Mouse (Mus musculus) ovary, postnatal 14 days (tissue): ENCODE measurements at regions not wholly inside any gene's neighbourhood (a gene's known extent, or its start where the extent isn't known, plus 50 kb on each side); places are given as distances from the start of the nearest gene placed in this dataset.

ENCODE experiments used
- DNase-seq: peaks from one replicate; pipeline ENCODE4 v3.0.0; 2022; ENCODE audit warnings: low spot score

DNA sequence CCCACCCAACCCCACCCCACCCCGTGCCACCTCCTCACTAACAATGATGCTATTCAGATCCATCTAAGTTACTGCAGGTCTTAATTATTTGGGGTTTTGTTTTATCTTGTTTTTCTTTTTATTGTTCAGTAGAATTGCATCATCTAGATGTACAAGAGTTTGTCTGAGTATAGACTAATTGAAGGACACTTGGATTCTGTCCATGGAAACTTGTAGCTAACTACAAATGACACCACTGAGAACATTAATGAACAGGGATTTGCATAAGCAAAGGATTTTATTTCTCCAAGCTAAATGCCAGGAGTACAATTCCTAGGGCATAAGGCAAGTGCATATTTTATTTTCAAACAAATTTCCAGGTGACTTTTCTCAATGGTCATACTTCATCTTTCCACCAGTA lies 318.4 kb upstream of the Slc7a11 start:
- no peak for DNase-seq

DNA sequence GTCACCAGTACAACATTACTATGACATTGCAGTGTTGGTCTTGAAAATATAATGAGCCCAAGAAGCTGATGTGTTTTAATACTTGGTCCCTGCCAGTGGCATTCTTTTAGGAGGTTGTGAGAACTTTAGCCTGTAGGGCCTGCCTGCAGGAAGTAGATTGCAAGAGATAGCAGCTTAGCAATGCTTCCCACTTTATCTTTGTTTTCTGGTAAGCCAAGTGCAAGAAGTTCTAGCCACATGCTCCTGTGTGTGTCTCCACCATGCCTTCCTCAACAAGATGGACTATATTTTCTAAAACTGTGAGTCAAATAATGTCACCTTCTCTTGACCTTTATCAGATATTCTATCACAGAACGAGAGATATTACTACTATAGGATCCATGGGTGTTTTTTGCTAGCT lies 314.7 kb upstream of the Slc7a11 start:
- DNase-seq: no peak

GRCm38 (mm10) chr3:50737173-50737572 lies 293.8 kb upstream of the Slc7a11 start:
- no peak for DNase-seq

DNA sequence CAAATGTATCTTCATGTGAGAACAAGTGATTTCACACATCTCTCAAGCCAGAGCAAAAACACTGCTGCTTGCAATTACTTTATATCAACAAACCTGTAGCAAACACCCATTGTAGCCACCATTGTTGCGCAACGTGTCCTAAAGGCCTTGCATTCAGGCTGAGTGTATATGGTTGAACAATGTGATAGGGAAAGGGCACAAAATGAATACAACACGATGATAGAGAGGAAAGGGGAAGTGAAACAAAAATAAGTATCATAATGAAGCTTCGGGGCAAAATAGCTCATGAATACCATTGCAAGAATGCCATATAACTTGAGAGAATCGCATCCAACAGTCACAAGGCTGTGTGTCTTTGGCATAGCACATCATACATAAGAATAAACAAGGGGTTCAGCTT lies 275.6 kb upstream of the Slc7a11 start:
- DNase-seq: no peak

- no peak for DNase-seq
Observed at GRCm38 (mm10) chr3:50713463-50713862, 270.0 kb upstream of the Slc7a11 start.

DNA sequence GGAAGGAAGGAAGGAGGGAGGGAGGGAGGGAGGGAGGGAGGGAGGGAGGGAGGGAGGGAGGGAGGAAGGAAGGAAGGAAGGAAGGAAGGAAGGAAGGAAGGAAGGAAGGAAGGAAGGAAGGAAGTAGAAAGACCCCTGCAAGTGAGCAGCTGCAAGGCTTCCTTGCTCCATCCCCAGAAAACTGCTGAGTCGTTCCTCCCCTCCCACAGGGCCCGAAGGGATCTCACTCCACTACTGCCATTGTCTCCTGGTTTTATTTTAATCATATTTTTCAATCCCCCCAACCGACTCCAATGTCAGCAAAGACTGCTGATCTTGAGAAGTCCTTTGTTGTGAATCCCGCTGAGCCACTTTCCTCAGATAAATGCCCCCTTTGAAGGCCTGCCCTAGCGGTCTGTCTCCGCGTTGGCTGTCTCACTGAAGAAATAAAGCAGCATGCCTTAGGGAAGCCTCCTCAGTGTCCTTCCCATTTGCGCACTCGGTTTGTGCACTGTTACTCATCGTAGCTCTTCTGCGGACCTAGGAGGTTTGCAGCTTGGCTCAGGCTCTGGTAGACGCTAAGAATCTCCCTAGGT lies 266.1 kb upstream of the Slc7a11 start:
- DNase-seq: no peak

- DNase-seq: no peak
Observed at GRCm38 (mm10) chr3:50706707-50707106, 263.3 kb upstream of the Slc7a11 start.

DNA sequence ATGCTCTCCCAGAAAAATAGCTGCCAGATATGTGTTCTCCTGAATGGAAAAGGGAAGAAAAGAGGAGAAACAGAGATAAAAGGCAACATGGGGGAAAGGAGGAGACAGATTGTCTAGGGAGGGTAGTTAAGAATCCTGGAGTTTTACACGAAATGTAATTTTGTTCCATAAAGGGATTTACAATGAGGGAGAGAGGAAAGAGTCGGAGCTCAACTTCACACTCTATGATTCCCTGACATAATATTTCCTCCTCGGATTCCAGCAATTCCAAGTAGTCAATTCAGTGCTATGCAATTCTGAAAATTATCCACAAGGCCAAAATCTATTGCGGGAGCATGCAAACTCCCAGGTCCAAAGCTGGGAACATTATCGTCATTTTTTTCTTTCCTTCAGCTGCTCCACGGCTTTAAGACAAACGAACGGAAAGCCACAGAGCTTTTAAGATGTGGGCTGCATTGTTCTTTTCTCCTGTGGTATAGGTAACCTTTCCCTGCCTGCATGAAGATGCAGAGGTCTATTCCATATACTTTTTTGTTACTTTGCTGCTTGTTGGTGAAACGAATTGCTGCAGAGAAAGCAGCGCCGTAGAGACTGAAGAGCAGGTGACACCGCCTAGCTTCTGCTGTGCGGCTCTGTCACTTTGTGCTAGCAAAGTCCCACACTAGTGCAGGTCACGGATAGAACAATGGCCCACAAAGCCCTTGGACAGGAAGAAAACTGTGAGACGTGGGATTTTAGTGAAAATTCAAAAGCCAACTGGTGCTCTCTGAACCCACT lies 251.7 kb upstream of the Slc7a11 start:
- no peak for DNase-seq

- DNase-seq: no peak
Observed at GRCm38 (mm10) chr3:50694497-50694896, 251.1 kb upstream of the Slc7a11 start.

- no peak for DNase-seq
Observed at GRCm38 (mm10) chr3:50692306-50692705, 248.9 kb upstream of the Slc7a11 start.

DNA sequence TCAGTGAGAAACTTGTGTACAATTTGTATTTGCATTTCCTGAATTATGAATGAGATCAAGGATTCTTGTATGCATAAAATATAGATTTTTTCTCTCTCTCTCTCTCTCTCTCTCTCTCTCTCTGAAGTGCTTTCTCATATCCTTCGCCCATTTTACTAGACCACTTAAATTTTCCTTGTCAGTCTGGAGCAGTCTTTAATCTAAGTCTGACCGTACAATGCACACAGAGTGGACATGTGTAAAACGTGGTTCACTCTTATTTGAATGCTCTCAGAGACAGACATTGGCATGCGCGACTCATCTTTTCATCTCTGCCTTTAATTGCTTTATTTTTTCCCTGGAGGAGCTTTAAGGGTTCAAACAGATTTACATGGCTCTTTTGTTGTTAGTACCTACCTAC lies 247.3 kb upstream of the Slc7a11 start:
- DNase-seq: no peak

DNA sequence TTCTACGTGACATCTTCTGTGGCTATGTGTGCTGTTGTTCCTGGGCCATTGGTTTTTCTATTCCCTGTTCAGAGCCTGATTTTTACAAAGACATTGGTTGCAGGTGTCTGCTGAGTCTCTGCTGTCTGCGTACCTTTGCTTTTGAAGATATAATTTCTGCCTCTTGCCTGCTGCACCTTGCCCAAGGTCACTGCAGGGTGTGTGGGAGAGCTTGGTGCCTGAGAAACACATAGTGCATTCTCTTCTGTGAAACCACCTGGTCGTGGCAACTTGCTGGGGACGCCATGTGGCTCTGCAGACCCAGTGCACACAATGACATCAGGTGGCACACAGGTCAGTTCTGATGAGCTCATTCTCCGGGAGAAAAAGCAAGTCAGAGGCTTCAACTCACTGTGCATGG lies 246.0 kb upstream of the Slc7a11 start:
- no peak for DNase-seq

DNA sequence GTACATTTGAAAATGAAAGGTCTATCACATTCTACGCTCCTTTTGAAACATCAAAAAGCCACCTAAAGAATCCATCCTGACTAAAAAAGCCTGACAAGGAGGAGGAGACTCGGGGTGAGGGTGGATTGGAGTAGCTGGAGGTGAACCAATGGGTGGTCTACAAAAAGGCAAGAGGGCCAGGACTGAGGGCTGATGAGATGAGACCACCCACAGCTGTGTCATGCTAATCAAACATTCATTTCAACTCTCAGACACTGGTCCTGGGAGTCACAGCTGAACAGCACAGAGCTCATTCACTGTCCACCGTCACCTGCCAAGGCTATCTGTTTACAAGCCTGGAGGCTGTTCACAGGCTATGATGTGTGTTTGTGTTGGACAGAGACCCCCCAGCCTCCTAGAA lies 244.3 kb upstream of the Slc7a11 start:
- DNase-seq: no peak

DNA sequence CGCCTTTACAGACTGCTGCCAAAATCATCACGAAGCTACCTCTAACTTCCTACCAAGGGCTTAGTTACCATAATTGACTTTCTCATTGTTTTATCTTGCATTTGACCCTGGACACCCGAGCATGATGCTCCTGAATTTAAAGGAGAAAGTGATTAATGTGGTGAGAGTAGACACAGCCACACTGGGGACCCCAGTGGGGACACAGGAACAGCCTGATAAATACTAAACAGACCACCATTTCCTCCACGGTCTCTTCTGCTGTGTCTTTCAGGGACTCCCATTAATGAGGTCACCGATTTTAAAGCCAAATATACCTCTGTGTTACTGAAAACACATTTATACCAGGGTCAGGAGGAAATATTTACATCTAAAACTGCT lies 235.2 kb upstream of the Slc7a11 start:
- DNase-seq: no peak

DNA sequence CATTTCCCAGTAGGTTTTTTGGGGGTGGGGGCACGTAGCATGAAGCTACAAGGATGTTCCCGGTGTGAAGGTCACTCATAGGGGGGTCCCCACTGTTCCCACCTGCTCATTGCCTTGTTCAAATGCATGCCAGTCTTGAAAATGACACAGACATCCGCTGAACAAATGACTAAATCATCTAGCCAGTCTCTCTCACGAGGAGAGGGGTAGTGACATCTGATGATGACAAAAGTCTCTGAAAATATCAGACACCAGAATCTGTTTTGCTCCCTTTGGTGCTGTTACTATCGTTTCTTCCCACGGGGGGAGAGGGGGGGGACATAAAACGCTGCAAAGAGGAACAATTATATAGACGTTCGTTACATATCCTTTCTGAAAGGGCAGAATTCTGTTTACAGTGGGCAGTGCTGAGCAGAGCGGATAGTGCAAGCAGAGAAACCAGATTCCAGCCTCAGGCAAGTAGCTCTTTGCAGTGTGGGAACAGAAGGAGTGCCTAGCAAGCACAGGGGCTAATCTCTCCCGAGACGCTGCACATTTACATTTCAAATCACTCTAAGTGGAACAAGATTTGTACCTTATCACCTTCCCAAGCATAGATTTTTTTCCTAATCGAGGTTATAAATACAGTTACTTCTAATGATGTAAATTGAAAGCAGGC lies 234.7 kb upstream of the Slc7a11 start:
- no peak for DNase-seq

GRCm38 (mm10) chr3:50675769-50676168 lies 232.4 kb upstream of the Slc7a11 start:
- no peak for DNase-seq

DNA sequence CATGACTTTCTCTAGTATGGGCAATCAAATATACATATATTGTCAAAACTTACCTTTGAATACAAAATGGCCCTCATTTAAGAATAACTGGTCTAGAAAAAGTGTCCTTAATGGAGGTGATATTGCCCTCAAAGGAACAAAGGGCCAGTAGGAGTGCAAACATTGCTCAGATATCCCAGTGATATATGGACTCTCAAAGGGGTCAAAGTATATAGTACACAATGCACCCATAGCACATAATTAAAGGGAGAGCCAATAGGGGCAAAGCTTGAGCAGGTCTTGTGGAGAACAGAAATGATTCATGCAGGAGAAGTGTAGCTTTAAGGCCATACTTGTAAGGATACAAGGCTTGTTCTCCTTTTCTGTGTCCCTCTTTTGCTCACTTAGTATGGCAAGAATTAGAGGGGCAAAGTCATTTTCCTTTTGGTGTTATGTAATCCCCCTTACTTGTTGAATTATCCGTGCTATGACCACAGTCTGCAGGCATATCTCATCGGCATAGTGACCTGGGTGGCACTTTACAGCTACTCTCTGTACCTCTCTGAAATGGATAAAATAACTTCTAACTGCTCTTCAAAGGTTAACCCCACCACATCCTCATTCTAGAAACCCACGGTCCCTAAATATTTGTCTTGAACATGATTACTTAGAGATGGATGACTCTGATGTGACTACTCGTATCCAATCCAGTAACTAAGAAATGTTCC lies 231.6 kb upstream of the Slc7a11 start:
- no peak for DNase-seq

GRCm38 (mm10) chr3:50665316-50665715 lies 221.9 kb upstream of the Slc7a11 start:
- no peak for DNase-seq

DNA sequence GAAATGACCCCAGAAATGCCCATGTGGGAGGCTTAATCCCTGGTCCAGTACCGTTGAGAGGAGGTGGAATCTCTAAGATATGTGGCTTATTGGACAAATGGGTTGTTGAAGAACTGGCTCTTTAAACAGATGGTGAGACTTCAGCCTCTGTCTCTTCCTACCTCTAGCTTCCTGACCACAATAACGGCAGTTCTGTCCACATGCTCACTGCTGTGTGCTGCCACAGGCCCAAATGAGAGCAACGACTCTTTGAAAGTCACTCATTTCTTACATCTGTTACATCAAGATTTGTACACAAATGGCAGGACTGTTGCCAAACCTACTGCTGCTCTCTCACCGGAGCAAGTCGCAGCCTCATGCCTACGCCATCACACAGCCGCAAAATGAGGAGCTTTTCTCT lies 217.6 kb upstream of the Slc7a11 start:
- no peak for DNase-seq

DNA sequence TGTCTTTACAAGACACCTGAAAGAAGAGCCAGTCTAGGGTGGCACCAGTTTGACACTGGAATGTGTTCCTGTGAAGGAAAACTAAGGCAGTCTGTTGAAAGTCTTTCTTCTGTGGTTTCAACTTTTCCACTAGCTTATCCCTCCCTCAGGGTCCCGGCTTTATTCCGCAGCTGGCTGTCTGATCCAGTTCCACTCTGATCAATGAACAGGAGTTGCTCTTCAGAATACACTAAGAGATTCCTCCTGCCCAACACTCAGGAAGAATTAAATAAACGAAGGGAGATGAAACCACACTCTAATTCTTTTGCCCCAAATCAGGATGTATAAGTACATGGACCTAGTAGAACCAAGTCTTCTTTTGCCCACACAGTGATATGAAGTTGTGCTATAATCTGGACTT lies 217.2 kb upstream of the Slc7a11 start:
- DNase-seq: no peak

- no peak for DNase-seq
Observed at GRCm38 (mm10) chr3:50657890-50658289, 214.5 kb upstream of the Slc7a11 start.

DNA sequence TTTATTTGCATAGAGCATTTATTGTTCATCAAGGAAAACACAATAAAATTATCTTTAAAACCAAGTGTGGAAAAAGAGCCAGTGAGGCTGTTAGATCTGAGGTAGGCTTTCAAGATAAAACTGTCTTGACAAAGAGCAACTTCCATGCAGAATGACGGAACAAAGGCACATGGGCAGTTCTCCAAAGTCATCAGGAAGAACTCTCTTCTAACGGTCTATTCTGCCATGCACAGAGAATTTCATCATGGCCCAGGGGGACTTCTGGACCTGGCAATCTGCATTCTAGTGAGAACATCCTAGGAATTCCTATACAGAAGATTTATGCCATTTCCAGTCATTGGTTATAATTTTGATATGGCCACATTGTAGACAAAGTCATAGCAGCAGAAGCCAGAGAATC lies 211.0 kb upstream of the Slc7a11 start:
- no peak for DNase-seq

- no peak for DNase-seq
Observed at GRCm38 (mm10) chr3:50652265-50652664, 208.9 kb upstream of the Slc7a11 start.
